Mouse (Mus musculus) gastrocnemius, postnatal 10 days (tissue): Measurements from ENCODE around the gene Pdss1. TPM values are rescaled to one million over a fixed set of nuclear protein-coding genes. Genes with fewer than 3 reads are reported as not detected.
"Not testable (repeated sequence)": the region's sequence is repeated elsewhere in the genome, so short reads cannot be mapped to it uniquely, and the experiment has no call there.

ENCODE experiments used
- DNase-seq: peaks from one replicate; pipeline ENCODE4 v3.0.0; 2021; ENCODE audit warnings: mixed read lengths
- long read RNA-seq, 2 experiments: library from polyadenylated mRNA; stranded (forward); transcript quantifications; one replicate each; pipeline ENCODE4 v2.0.0; 2021
- total RNA-seq, 2 experiments: library from RNA; stranded (reverse); gene quantifications; 2 replicates each; pipeline ENCODE4 v1.2.3; 2021

The Pdss1 gene
- total RNA-seq, result 10 to 100 TPM; 16.7 to 18.3 TPM
- long read RNA-seq, experiment 1, transcript Pdss1-201 (11 exons, 1,642 nt), result major isoform, 18 of 29 reads
- long read RNA-seq, experiment 1, partial matches to known transcripts, result 3 of 29 reads
- long read RNA-seq, experiment 1, other reads (novel, unspliced or antisense), result 7 of 29 reads
- long read RNA-seq, experiment 2, transcript Pdss1-201 (11 exons, 1,642 nt), result major isoform, 26 of 33 reads
- long read RNA-seq, experiment 2, partial matches to known transcripts, result 2 of 33 reads
- long read RNA-seq, experiment 2, other reads (novel, unspliced or antisense), result 4 of 33 reads

DNA sequence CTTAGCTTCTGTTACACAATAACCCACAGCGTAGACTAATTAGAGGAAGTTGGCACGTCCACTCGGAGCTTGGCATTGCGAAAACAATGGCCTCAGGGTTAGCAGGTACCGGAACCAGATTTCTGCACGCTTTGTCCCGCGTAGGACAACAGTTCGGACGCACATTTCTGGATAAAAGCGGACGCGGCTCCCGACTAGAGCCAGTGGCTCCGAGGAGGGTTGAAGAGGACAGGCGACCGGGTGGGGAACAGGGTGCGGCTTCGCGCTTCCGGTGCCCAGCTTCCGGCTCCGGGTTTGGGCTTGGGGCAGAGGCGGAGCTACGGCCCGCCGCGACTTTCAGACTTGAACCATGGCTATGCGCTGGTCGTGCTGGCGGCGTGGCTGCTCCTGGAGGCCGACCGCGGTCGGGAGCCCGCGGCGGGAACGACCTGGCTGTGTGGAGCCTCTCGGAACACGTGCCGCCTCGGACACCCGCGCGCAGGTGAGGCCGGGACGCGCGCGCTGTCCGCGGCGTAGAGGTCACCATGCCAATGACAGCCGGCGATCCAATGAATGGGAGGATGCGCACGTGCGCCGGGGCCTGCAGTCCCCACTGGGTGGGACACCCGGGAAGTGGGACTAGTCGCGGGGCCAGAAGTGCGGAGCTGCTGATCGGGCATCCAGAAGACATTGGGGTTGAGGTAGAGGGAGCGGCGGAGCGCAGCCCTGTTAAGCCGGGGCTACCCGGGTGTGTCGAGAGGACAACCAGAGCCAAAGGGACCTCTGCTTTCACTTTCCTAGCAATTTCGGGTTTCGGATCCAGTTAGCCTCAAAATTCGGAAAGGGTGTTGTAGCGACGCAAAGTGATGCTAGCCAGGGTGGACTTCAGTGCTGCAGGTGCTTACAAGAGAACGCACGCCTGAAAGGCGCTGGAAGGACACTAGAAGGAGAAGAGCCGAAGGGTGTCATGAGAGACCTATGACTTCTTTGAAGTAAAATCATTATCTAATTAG is at the start of gene Pdss1:
Gene Pdss1 (plus strand): TSS at position 241 of the 992 bp plus-strand sequence.
- DNase-seq, result peak; percentile 84

DNA sequence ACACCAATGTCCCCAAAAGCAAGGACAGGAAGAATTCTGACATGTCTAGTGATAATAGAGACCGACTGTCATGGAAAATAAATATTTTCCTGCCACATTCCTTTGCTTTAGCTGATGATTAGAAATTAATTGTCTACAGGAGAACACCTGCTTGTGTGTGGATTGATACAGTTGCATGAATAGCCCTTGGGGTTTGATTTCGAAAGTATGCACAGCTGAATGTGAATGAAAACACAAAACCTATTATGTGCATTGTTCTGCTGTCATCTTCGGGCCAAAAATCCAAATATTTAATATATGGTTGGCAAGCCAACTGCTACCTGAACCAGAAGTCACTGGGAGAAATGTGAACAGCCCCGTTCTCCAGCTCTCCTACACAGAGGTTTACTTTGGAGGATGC is 43.4 kb upstream of the Pdss1 start:
- DNase-seq, result no peak

DNA sequence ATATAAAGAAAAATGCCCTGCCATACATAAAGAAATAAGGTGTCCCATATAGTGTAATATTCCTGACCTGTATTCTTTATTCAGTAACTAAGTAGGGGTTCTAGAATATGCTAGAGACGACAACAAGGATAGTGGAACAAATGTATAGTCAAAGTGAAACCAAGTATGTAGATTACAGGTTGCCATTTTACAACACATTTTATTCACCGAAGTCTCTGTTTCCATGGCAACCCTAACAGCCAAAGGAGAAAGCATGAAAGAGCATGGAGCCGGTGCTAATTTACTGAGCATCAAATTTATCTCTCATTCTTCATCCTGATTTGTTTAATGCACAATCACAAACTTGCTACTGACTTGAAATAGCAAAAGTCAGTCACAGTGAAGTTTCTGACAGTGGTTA is 37.8 kb upstream of the Pdss1 start:
- no peak for DNase-seq

DNA sequence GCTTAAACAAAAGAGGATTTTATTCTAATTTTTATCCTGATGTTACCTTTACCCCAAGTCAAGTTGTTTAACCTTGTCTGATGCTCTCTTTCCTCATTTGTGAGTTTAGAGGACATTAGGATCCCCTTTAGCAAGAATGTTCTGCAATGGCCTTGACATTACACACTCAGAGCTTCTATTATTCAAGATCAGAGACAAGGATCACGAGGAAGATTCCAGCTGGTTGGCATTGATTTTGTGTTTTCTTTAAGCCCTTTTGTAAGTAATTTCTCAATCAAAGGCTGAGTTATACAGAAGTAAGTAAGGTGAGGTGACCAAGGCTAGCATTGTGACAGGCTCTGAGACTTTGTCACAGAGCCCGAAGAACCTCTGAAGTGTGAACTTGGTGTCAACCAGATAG is 33.1 kb upstream of the Pdss1 start:
- no peak for DNase-seq

DNA sequence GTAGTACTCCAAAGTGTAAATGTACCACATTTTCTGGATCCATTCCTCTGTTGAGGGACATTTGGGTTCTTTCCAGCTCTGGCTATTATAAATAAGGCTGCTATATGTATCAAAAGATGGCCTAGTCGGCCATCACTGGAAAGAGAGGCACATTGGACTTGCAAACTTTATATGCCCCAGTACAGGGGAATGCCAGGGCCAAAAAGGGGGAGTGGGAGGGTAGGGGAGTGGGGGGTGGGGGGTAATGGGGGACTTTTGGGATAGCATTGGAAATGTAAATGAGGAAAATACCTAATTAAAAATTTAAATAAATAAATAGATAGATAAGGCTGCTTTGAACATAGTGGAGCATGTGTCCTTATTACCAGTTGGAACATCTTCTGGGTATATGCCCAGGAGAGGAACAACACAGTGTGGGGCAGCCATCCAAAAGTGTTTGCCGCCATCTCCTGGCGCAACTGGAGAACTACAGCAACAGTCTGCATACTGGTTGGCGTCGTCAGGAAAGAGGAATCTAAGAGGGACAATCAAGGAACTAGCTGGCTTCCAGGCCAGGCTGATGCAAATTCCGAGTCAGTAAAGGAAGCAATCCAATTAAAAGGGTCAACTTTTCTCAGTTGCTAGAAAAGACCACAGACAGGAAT is 30.8 kb upstream of the Pdss1 start:
- DNase-seq, result peak; percentile 71

- no peak for DNase-seq
These were observed 29.5 kb upstream of the Pdss1 start for GRCm38 (mm10) chr2:22865818-22866217.

DNA sequence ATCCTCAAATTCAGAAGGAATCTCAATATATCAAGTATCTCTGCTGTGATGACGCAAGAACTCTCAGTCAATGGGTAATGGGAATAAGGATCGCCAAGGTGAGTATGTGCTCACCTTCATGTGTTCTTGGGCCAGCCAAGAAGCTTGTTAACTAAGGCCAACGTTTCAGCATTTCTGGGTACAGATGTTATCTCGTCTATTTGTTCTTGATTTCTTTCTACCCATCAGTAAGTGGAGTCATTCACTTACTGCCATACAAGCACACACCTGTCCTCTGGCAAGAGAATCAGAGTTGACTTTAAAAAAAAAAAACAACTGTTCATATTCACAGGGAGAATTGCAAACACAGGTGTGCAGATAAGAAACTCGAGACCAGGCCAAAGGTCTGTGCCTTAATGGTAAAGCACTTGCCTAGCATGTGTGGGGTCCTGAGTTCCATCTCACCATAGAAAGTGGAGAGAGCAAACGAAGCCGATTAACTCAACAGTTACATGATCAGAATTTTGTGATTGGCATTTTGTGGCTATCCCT is 28.4 kb upstream of the Pdss1 start:
- DNase-seq, result no peak

- DNase-seq, result no peak
These were observed 22.2 kb upstream of the Pdss1 start for GRCm38 (mm10) chr2:22873159-22873558.

- DNase-seq, result no peak
These were observed 20.7 kb upstream of the Pdss1 start for GRCm38 (mm10) chr2:22874628-22875027.

- no peak for DNase-seq
These were observed 18.7 kb upstream of the Pdss1 start for GRCm38 (mm10) chr2:22876614-22877013.

- DNase-seq, result no peak
These were observed 16.5 kb upstream of the Pdss1 start for GRCm38 (mm10) chr2:22878781-22879180.

GRCm38 (mm10) chr2:22880726-22881125 is 14.6 kb upstream of the Pdss1 start:
- not testable (repeated sequence) for DNase-seq

DNA sequence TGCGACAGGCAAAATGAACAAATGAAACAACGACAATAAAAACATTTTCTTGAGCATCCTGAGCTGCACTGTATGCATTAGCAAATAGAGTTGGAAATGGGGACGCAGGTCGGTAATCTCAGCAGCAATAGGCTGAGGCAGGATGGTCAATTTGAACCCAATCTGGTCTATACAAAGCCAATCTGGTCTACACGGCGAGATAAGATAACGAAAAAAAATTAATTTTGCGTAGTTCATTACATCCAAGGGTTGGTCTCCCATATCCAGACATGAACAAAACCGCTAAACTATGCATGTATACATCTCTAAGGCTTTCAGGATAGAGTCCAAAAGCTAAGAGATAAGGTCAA is 415 bp upstream of the Pdss1 start:
- no peak for DNase-seq

GRCm38 (mm10) chr2:22903947-22904346 is 8.6 kb downstream of the Pdss1 start:
- DNase-seq, result no peak

- DNase-seq, result no peak
These were observed 19.1 kb downstream of the Pdss1 start for GRCm38 (mm10) chr2:22914421-22914820.

- DNase-seq, result no peak
These were observed 23.3 kb downstream of the Pdss1 start for GRCm38 (mm10) chr2:22918651-22919050.

DNA sequence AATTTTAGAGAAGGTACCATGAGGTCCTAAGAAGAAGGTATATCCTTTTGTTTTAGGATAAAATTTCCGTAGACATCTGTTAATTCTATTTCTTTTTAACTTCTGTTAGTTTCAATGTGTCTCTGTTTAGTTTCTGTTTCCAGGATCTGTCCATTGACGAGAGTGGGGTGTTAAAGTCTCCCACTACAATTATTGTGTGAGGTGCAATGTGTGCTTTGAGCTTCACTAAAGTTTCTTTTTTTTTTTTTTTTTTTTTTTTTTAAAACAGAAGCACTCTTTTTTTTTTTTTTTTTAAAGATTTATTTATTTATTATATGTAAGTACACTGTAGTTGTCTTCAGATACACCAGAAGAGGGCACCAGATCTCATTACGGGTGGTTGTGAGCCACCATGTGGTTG is 30.6 kb downstream of the Pdss1 start:
- not testable (repeated sequence) for DNase-seq

- no peak for DNase-seq
These were observed 32.9 kb downstream of the Pdss1 start for GRCm38 (mm10) chr2:22928259-22928658.

DNA sequence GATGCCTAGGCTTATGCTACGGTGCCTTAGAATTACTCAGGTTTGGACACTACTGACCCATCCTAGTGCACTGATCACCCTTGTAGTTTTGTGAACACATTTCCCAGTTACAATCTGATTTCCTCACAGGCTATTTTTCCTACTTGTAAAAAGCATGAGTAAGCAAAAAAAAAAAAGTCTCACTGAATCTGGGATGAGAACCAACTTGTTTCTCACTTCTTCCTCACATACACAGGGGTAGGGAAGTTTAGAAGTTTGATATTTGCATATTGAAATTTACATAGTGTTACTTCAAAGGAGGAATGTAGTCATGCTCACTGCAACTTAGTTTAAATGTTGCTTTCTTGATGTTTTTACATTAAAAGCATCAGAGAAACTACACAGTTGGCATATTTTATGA is 38.2 kb downstream of the Pdss1 start:
- no peak for DNase-seq

DNA sequence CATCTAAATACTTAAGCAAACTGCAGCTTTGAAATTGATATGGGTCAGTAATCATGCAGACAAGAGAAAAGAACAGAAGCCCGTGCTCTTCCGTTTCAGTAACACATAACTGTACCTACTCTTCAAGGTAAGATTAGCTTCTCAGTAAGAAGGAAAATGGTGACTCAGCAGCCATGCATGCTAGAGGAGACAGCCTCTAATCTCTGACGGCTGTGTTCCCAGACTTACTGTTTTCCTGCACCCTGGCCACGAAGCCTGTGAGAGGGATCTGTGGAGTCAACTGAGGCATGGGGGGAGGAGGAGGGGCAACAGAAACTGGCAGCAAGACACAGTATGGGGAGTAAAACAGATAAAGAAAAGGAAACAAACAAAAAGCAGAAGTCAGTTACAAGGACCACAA is 54.6 kb downstream of the Pdss1 start:
- no peak for DNase-seq

- no peak for DNase-seq
These were observed 59.0 kb downstream of the Pdss1 start for GRCm38 (mm10) chr2:22954278-22954677.

DNA sequence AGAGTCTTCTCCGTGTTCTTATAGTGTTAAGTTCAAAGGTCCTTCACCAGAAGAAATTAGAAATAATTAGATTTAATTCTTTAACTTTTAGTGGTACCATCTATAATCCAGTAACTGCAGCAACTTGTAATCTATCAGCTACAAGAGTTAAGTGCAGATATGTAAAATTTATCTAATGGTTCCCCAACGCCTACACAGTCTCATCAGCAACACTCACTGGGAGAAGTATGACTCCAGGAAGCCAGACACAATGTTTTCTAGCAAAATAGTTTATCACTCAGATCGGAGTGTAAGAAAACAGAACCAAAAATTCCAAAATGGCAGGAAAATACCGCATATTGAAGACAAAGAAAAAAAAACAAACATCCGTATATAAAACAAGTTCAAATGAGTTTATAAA is 60.6 kb downstream of the Pdss1 start:
- no peak for DNase-seq

DNA sequence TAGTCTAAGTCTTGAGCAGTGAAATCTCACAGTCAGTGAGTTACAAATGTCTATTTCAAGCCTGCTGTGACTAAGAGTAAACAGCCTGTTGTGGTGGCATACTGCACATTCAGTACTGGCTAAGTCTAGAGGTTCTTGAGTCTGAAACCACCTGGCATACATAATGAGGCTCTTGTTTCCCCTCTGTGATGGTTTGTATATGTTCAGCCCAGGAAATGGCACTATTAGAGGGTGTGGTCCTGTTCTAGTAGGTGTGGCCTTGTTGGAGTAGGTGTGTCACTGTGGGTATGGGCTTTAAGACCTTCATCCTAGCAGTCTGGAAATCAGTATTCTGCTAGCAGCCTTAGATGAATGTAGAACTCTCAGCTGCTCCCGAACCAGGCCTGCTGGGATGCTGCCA is 62.1 kb downstream of the Pdss1 start:
- DNase-seq, result no peak
